Mouse (Mus musculus) fibroblast of lung, adult 2 months (primary cell): ENCODE data around the gene Cntnap4.
A peak's percentile ranks its signal among the peaks of the same experiment; 100 is the strongest.
"Not testable (repeated sequence)": the region's sequence is repeated elsewhere in the genome, so short reads cannot be mapped to it uniquely, and the experiment has no call there.

Experiments used
- DNase-seq: peaks from one replicate; pipeline ENCODE4 v3.0.0-alpha.2; 2011; ENCODE audit warnings: low read depth

The Cntnap4 gene

GRCm38 (mm10) chr8:112730583-112731432 lies 161.0 kb downstream of the Cntnap4 start:
- no peak for DNase-seq

GRCm38 (mm10) chr8:112735575-112735974 lies 165.7 kb downstream of the Cntnap4 start:
- DNase-seq, result no peak

- no peak for DNase-seq
Observed at GRCm38 (mm10) chr8:112743331-112743730, 173.5 kb downstream of the Cntnap4 start.

GRCm38 (mm10) chr8:112747296-112747695 lies 177.5 kb downstream of the Cntnap4 start:
- DNase-seq, result no peak

GRCm38 (mm10) chr8:112755171-112755570 lies 185.3 kb downstream of the Cntnap4 start:
- no peak for DNase-seq

GRCm38 (mm10) chr8:112803058-112803457 lies 233.2 kb downstream of the Cntnap4 start:
- no peak for DNase-seq

GRCm38 (mm10) chr8:112809382-112809781 lies 239.5 kb downstream of the Cntnap4 start:
- DNase-seq, result no peak

- DNase-seq, result no peak
Observed at GRCm38 (mm10) chr8:112841057-112841456, 271.2 kb downstream of the Cntnap4 start.

- DNase-seq, result not testable (repeated sequence)
Observed at GRCm38 (mm10) chr8:112849541-112849940, 279.7 kb downstream of the Cntnap4 start.

- peak; percentile 2 for DNase-seq
Observed at GRCm38 (mm10) chr8:112906458-112907112, 336.7 kb downstream of the Cntnap4 start.

- no peak for DNase-seq
Observed at GRCm38 (mm10) chr8:112909527-112909926, 339.7 kb downstream of the Cntnap4 start.

GRCm38 (mm10) chr8:112911422-112911821 lies 341.6 kb downstream of the Cntnap4 start:
- DNase-seq, result no peak

- no peak for DNase-seq
Observed at GRCm38 (mm10) chr8:112922151-112922550, 352.3 kb downstream of the Cntnap4 start.

GRCm38 (mm10) chr8:112922789-112923188 lies 352.9 kb downstream of the Cntnap4 start:
- DNase-seq, result no peak
